Mouse (Mus musculus) ES-Bruce4 (cell line): ENCODE measurements around the gene Ksr2. TPM values are rescaled to one million over a fixed set of nuclear protein-coding genes. Genes with fewer than 3 reads are reported as not detected.
"Not testable (repeated sequence)": the region's sequence is repeated elsewhere in the genome, so short reads cannot be mapped to it uniquely, and the experiment has no call there.

Experiments
- H3K27ac ChIP-seq: 2 replicates; pipeline ENCODE4 v1.5.1; 2012; ENCODE audit warnings: low read length, inconsistent platforms; ENCODE audit not compliant: insufficient read depth
- H3K27me3 ChIP-seq: 2 replicates; pipeline ENCODE4 v1.6.1; 2012; ENCODE audit warnings: mild to moderate bottlenecking, low read length, inconsistent platforms; ENCODE audit not compliant: control insufficient read depth, poor library complexity, insufficient read depth, severe bottlenecking
- H3K36me3 ChIP-seq: 2 replicates; pipeline ENCODE4 v1.6.1; 2012; ENCODE audit warnings: inconsistent platforms, mild to moderate bottlenecking, low read length, moderate library complexity; ENCODE audit not compliant: control insufficient read depth, poor library complexity, insufficient read depth, severe bottlenecking
- H3K4me1 ChIP-seq: one replicate; pipeline ENCODE4 v1.8.1; 2011; ENCODE audit warnings: low read length; ENCODE audit not compliant: control insufficient read depth, insufficient read depth
- H3K4me3 ChIP-seq: 2 replicates; pipeline ENCODE4 v1.5.1; 2011; ENCODE audit warnings: low read depth, mild to moderate bottlenecking, low read length
- H3K9ac ChIP-seq: 2 replicates; pipeline ENCODE4 v1.6.1; 2012; ENCODE audit warnings: low read depth, mild to moderate bottlenecking, inconsistent platforms; ENCODE audit not compliant: poor library complexity, severe bottlenecking
- H3K9me3 ChIP-seq: replicated peaks from 2 replicates; pipeline ENCODE4 v1.6.1; 2012; ENCODE audit warnings: mild to moderate bottlenecking, low read length, inconsistent platforms; ENCODE audit not compliant: control insufficient read depth, poor library complexity, insufficient read depth, severe bottlenecking
- CTCF ChIP-seq: IDR thresholded peaks from one replicate; pipeline ENCODE4 v1.8.1; 2011; ENCODE audit warnings: low read depth, low read length
- EP300 ChIP-seq: IDR thresholded peaks from 2 replicates; pipeline ENCODE4 v1.6.1; 2011; ENCODE audit warnings: low read depth, low read length; ENCODE audit not compliant: insufficient read depth
- POLR2A ChIP-seq: IDR thresholded peaks from one replicate; pipeline ENCODE4 v1.8.1; 2011; ENCODE audit warnings: low read length; ENCODE audit not compliant: insufficient read depth
- polyA plus RNA-seq: library from polyadenylated mRNA; stranded (reverse); fragments of >200 nt; gene quantifications from 2 replicates; pipeline ENCODE4 v1.2.4, GENCODE M21; 2011; ENCODE audit warnings: low read depth; ENCODE audit not compliant: missing spikeins, insufficient read depth, insufficient read length

The Ksr2 gene
- polyA plus RNA-seq, 1 experiment, result 1.3 TPM

- no peak overlapping the region for H3K4me3 ChIP-seq
- no peak overlapping the region for H3K27ac ChIP-seq
- H3K9ac ChIP-seq, result no peak overlapping the region
- H3K9me3 ChIP-seq, result no peaks in the 10 kb centered on the region
- H3K36me3 ChIP-seq, result peaks cover 52% of the 10 kb centered on the region
- H3K4me1 ChIP-seq, result no peaks in the 10 kb centered on the region
- TF ChIP-seq CTCF (no peak), POLR2A (no peak), EP300 (no peak)
- H3K27me3 ChIP-seq, result no peaks in the 10 kb centered on the region
Measured at GRCm38 (mm10) chr5:117373418-117373817, 40.4 kb upstream of the Ksr2 start.

- H3K27ac ChIP-seq, result no peak overlapping the region
- no peaks in the 10 kb centered on the region for H3K4me1 ChIP-seq
- H3K9me3 ChIP-seq, result no peaks in the 10 kb centered on the region
- no peak overlapping the region for H3K9ac ChIP-seq
- TF ChIP-seq POLR2A (no peak), EP300 (no peak), CTCF (no peak)
- no peak overlapping the region for H3K4me3 ChIP-seq
- H3K36me3 ChIP-seq, result peaks cover 56% of the 10 kb centered on the region
- H3K27me3 ChIP-seq, result no peaks in the 10 kb centered on the region
Measured at GRCm38 (mm10) chr5:117374372-117375049, 39.3 kb upstream of the Ksr2 start.

GRCm38 (mm10) chr5:117376331-117376761, 37.5 kb upstream of the Ksr2 start:
- Histone ChIP-seq H3K27ac (no peak overlapping the region), H3K4me1 (no peaks in the 10 kb centered on the region), H3K36me3 (peaks cover 66% of the 10 kb centered on the region), H3K27me3 (no peaks in the 10 kb centered on the region), H3K9me3 (no peaks in the 10 kb centered on the region), H3K9ac (no peak overlapping the region), H3K4me3 (no peak overlapping the region)
- no peak for TF ChIP-seq EP300

GRCm38 (mm10) chr5:117377731-117378130, 36.1 kb upstream of the Ksr2 start:
- not testable (repeated sequence) for H3K4me3 ChIP-seq, H3K9me3 ChIP-seq, H3K27ac ChIP-seq, H3K9ac ChIP-seq, H3K27me3 ChIP-seq, H3K4me1 ChIP-seq
- peaks cover 66% of the 10 kb centered on the region for H3K36me3 ChIP-seq

- no peak overlapping the region for H3K27ac ChIP-seq
- H3K9me3 ChIP-seq, result no peaks in the 10 kb centered on the region
- H3K4me1 ChIP-seq, result no peaks in the 10 kb centered on the region
- H3K9ac ChIP-seq, result no peak overlapping the region
- TF ChIP-seq EP300, result no peak
- TF ChIP-seq CTCF, result no peak
- TF ChIP-seq POLR2A, result no peak
- peaks cover 82% of the 10 kb centered on the region for H3K36me3 ChIP-seq
- no peak overlapping the region for H3K4me3 ChIP-seq
- no peaks in the 10 kb centered on the region for H3K27me3 ChIP-seq
Measured at GRCm38 (mm10) chr5:117380199-117380598, 33.6 kb upstream of the Ksr2 start.

GRCm38 (mm10) chr5:117381785-117382184, 32.0 kb upstream of the Ksr2 start:
- no peaks in the 10 kb centered on the region for H3K9me3 ChIP-seq
- no peaks in the 10 kb centered on the region for H3K27me3 ChIP-seq
- H3K27ac ChIP-seq, result no peak overlapping the region
- H3K4me3 ChIP-seq, result no peak overlapping the region
- H3K9ac ChIP-seq, result no peak overlapping the region
- TF ChIP-seq CTCF (no peak), EP300 (no peak), POLR2A (no peak)
- peaks cover 83% of the 10 kb centered on the region for H3K36me3 ChIP-seq
- no peaks in the 10 kb centered on the region for H3K4me1 ChIP-seq
